Mouse (Mus musculus) neural tube, embryonic 10.5 days (tissue): ENCODE data around the gene Foxp1.

Experiments
- DNase-seq: peaks from one replicate; pipeline ENCODE4 v3.0.0-alpha.2; 2017; ENCODE audit warnings: low spot score; ENCODE audit errors: extremely low spot score

The Foxp1 gene

DNA sequence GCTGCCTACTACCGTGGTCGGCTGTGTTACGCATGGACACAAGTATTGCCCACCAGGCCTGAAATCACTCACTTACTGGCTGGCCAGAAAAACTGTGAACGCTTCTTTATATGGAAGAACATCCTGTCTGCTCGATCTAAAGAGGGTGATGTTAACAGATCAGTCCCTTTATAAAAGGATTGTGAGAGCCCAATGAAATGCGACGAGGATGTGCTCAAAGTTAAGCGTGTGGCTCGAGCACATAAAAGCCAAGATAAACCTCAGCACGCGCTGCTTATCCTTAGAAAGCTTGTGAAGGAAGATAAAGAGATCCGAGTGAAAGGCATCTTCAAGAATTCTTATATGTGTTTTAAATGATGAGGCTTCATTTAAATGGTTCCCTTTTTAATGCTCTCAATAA lies 126.8 kb downstream of the Foxp1 start:
- DNase-seq, result no peak

DNA sequence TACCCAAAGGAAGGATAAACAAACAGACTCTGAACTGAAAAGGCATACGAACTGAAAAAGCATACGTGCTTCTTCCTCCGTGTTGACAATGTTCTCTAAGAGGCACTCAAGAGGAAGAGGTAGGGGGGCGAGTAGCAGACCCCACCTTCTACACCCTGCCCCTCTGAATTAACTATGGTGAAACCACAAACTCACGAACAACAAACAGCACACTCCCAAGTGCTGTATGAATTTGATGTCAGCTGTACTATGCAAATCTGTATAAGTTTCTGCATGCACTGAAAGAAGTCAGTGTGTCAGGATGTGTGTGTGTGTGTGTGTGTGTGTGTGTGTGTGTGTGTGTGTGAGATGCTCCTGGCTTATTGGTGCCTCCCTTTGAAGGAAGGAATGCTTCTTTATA lies 127.7 kb downstream of the Foxp1 start:
- DNase-seq, result no peak

DNA sequence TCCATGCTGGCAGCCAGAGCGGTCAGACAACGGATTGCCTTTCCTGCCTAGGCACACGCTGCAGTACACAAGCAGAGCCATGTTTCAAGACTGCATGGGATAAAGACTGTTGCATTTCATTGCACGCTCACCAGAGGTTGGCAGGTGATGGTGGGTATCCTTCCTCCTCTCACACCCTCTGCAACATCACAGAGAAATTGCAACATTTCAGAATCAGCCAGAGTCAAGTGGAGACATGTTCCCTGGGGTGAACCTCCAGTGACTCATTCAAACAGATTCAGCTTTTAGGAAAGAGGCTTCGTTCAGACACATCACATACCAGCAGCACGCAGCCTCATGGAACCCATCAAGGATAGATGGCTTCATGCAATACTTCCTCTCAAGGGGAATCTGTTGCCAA lies 130.0 kb downstream of the Foxp1 start:
- DNase-seq, result no peak

GRCm38 (mm10) chr6:99388741-99389675 lies 133.5 kb downstream of the Foxp1 start:
- DNase-seq, result no peak

- DNase-seq, result no peak
Measured at GRCm38 (mm10) chr6:99388023-99388422, 134.5 kb downstream of the Foxp1 start.

GRCm38 (mm10) chr6:99385059-99385604 lies 137.4 kb downstream of the Foxp1 start:
- no peak for DNase-seq

DNA sequence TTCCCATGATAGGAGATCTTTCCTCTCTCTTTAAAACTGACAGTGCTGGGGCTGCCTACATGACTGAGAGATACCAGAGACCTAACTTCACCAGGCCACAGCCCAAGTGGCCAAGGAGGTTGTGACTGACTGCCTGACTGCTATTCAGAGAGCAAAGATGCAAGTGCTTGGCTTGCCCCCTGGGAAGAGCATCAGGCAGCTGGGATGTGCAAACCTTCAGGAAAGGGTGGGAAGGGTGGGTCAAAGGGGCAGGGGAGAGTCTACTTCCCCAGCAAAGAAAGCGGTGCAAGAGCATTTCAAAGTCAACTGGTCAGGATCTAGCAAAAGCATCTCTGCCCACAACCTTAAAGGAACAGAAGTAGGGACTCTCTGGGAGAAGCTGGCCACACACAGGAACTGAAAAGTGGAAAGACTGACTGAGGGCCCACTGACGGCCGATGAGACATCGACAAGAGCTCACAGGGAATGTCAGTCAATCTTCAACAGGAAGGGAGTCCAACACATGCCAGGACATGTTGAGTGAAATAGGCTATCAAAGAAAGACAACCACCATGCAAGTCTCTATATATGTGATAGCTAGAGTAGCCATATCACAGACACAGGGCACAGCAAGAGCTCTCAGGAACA lies 138.6 kb downstream of the Foxp1 start:
- DNase-seq, result no peak

GRCm38 (mm10) chr6:99380146-99380545 lies 142.4 kb downstream of the Foxp1 start:
- DNase-seq, result no peak

DNA sequence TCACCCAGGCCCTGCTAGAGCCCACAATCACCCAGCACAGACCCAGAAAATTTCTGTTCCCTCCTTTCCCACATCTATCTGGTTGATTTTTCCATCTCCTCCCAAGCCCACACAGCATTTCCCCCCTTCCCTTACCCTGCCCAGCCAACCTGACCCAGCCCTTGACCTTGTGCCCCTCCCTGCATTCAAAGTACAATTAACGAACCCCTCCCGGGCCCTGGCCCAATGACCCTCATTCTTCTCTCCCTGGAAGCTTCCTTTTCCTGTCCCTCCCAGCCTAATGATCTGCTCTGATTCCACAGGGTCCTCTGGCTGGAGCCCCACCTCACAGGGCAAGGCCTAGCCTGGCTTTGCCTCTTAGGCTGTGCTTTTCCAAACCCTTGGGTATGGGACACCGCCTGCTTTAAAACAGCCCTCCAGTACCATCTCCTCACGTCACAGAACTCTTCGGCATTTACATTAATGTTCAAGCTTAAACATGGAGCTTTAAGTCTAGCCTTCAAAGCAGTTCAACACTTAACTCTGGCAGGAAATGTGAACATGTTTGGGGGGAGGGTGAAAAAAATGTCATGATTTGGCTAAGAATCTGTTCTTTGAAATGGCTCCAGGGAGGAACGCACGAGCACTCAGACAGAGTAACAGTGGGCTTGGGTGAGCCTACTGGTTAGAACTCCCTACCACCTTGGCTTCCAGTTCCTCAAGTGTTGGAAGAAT lies 143.4 kb downstream of the Foxp1 start:
- no peak for DNase-seq

- DNase-seq, result no peak
Measured at GRCm38 (mm10) chr6:99377716-99378115, 144.8 kb downstream of the Foxp1 start.

- no peak for DNase-seq
Measured at GRCm38 (mm10) chr6:99377131-99377530, 145.4 kb downstream of the Foxp1 start.

- no peak for DNase-seq
Measured at GRCm38 (mm10) chr6:99376721-99377120, 145.8 kb downstream of the Foxp1 start.

- DNase-seq, result no peak
Measured at GRCm38 (mm10) chr6:99375865-99376264, 146.7 kb downstream of the Foxp1 start.

- no peak for DNase-seq
Measured at GRCm38 (mm10) chr6:99375376-99375775, 147.1 kb downstream of the Foxp1 start.

DNA sequence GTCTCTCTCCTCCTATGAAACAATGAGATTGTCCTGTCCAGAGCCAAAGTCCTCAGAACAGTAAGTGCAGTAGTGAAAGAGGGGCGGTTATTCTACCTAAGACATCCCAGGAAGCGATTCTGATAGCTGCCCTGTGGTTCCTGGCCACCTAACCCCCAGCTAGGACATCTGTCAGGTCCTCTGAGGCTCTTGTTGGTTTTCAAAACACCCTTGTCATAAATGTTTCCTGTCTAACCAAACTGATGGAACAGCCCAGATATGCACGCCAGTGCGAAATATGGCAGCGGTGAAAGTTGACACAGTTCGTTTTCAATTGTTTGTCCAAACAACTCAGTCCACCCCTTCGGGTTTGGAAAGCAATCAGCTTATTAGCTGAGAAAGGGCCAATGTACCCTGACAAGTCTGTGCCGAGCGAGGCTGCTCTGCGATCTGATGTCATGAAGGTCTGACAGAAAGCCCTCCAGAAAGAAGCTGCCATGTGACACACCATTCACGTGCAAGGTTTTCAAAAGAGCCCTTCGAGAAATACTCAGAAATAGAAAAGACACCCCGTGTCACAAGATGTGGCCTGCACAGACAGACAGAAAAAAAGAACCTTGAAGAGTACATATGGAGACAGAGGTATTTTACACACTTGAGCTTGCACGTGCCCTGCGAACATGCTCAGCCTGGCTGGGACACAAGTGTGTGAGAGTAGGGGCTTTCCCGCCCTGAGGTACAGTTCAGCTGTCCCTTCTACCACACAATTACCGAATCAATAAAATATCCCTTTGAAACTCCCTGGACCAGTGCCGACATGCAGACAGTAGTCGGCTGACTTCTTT lies 147.9 kb downstream of the Foxp1 start:
- no peak for DNase-seq

DNA sequence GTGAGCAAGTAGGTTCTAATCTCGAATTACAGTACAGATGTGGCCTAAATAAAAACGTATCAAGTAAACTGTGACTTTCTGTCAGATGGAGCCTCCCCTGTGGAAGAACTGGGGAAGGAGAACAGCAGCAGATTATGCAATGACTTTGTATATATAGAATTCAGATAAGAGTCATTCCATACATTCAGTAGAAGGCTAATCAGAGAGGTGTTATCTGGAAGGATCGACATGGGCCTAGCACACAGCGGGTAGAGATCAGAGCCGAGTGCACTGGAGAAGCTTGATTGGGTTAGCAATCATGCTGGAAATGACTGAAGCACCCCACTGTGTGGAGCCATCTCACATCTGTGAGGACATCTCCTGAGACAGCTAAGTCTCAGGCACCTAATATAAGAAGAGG lies 150.1 kb downstream of the Foxp1 start:
- DNase-seq, result no peak

GRCm38 (mm10) chr6:99372016-99372415 lies 150.5 kb downstream of the Foxp1 start:
- no peak for DNase-seq

DNA sequence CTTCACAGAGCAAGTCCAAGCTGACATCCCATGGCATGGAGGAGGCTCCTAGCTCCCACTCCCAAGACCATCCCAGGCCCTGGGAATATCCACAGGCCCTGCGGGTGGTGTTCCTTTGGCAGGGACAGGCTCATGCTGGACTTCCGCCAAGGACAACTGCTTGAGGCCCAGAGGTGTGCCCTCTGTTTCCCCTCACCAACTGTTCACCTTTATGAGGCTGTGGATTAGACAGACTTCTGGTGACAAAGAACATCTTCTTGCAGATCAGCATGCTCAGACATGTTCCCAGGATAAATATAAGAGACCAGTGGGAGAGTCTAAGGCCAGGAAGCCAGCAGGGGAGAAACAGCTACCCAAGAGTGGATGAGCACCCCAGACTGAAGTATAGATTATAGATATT lies 152.6 kb downstream of the Foxp1 start:
- no peak for DNase-seq

GRCm38 (mm10) chr6:99369156-99369555 lies 153.4 kb downstream of the Foxp1 start:
- no peak for DNase-seq

DNA sequence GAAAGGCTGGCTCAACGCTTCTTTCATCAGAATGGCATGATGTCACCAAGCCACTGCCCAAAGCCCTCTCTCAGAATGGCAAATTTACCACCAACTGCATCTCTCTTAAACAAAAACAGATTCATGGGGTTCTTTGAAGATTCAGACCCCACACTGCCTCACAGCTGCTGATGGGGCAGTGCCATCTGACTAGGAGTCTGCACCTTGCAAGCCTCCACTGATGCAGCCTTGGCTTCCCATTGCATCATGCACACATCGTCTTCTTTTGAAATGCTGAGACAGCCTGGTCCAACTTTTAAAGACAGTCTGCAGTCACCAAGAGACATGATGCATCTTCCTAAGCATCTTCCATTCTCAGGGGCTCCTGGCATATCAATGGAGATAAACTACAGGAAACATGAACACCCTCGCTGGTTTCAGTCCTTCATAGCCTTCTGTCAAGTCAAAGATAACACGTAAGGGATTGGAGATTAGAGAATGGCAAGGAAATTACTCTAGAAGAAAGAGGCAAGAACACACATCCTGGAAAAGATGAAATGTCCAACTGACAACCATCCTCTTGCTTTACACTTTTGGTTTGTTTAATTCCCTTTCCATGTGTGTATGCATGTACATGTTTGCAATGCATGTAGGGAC lies 154.3 kb downstream of the Foxp1 start:
- no peak for DNase-seq
